Mouse (Mus musculus): ENCODE results near the gene Olfr1260. TPM values are rescaled to one million over a fixed set of nuclear protein-coding genes. Genes with fewer than 3 reads are reported as not detected.

Gene Olfr1260
- total and polyA plus RNA-seq, 2 experiments from 2014 or later, result not detected

- H3K9ac ChIP-seq (replicated peaks; ENCODE audit: low read length), result no peak within 1 kb of the TSS
- H3K4me2 ChIP-seq (ENCODE audit: low read depth, low read length), result no peak within 1 kb of the TSS
- DNase-seq (ENCODE audit: low spot score) (no peak), ATAC-seq (no peak)
- no peak within 1 kb of the TSS for H3K4me3 ChIP-seq (ENCODE audit: low read length)
- H3K4me1 ChIP-seq (ENCODE audit: insufficient read depth, low read length), result no peaks in the 10 kb centered on the region
- 79% methylated on average over 2 of the region's 2 CpGs for WGBS
- no peaks in the 10 kb centered on the region for H3K27me3 ChIP-seq (ENCODE audit: insufficient read depth, low read length)
- H3K27ac ChIP-seq, result no peak within 1 kb of the TSS
- H3K36me3 ChIP-seq (ENCODE audit: insufficient read depth, low read length), result no peaks in the 10 kb centered on the region
- TF ChIP-seq CTCF (IDR thresholded peaks at IDR 0.05; ENCODE audit: low read depth), result no peak
- H3K9me3 ChIP-seq (ENCODE audit: low read length), result no peaks in the 10 kb centered on the region
Measured at GRCm38 (mm10) chr2:90025477-90025876, 51.3 kb downstream of the Olfr1260 start, which contains the start of gene Olfr1264. TSS of gene Olfr1264 (minus strand) at chr2:90025577.

Other genes with a start within 250 kb of the Olfr1260 start
- not detected in 2 replicates for gene Olfr1252, start 249.3 kb upstream of the Olfr1260 start, total RNA-seq (2014; rRNA removed)
- gene Olfr1252, start 249.3 kb upstream of the Olfr1260 start, polyA plus RNA-seq (2015; fragmentation: Nextera tagmentation; extraction: Ambion mirVana), result not detected in 2 replicates
- gene Olfr1253, start 217.2 kb upstream of the Olfr1260 start, total RNA-seq (2014; rRNA removed), result not detected in 2 replicates
- not detected in 2 replicates for gene Olfr1253, start 217.2 kb upstream of the Olfr1260 start, polyA plus RNA-seq (2015; fragmentation: Nextera tagmentation; extraction: Ambion mirVana)
- not detected in 2 replicates for gene Olfr1254, start 180.7 kb upstream of the Olfr1260 start, total RNA-seq (2014; rRNA removed)
- gene Olfr1254, start 180.7 kb upstream of the Olfr1260 start, polyA plus RNA-seq (2015; fragmentation: Nextera tagmentation; extraction: Ambion mirVana), result not detected in 2 replicates
- gene Olfr1255, start 162.3 kb upstream of the Olfr1260 start, total RNA-seq (2014; rRNA removed), result not detected in 2 replicates
- not detected in 2 replicates for gene Olfr1255, start 162.3 kb upstream of the Olfr1260 start, polyA plus RNA-seq (2015; fragmentation: Nextera tagmentation; extraction: Ambion mirVana)
- gene Olfr1256, start 132.8 kb upstream of the Olfr1260 start, total RNA-seq (2014; rRNA removed), result 0.05 TPM in 1 of 2 replicates, not detected in the other
- gene Olfr1256, start 132.8 kb upstream of the Olfr1260 start, polyA plus RNA-seq (2015; fragmentation: Nextera tagmentation; extraction: Ambion mirVana), result not detected in 2 replicates
- 0.37 TPM in 1 of 2 replicates, not detected in the other for gene Olfr48, start 126.1 kb upstream of the Olfr1260 start, total RNA-seq (2014; rRNA removed)
- gene Olfr48, start 126.1 kb upstream of the Olfr1260 start, polyA plus RNA-seq (2015; fragmentation: Nextera tagmentation; extraction: Ambion mirVana), result 0.15 and 0.30 TPM in 2 replicates
- not detected in 2 replicates for gene Olfr1257, start 95.9 kb upstream of the Olfr1260 start, total RNA-seq (2014; rRNA removed)
- gene Olfr1257, start 95.9 kb upstream of the Olfr1260 start, polyA plus RNA-seq (2015; fragmentation: Nextera tagmentation; extraction: Ambion mirVana), result not detected in 2 replicates
- gene Olfr1258, start 47.0 kb upstream of the Olfr1260 start, total RNA-seq (2014; rRNA removed), result not detected in 2 replicates
- gene Olfr1258, start 47.0 kb upstream of the Olfr1260 start, polyA plus RNA-seq (2015; fragmentation: Nextera tagmentation; extraction: Ambion mirVana), result not detected in 2 replicates
- gene Olfr1259, start 25.7 kb upstream of the Olfr1260 start, total RNA-seq (2014; rRNA removed), result not detected in 2 replicates
- not detected in 2 replicates for gene Olfr1259, start 25.7 kb upstream of the Olfr1260 start, polyA plus RNA-seq (2015; fragmentation: Nextera tagmentation; extraction: Ambion mirVana)
- not detected in 2 replicates for gene Olfr1261, start 16.9 kb downstream of the Olfr1260 start, total RNA-seq (2014; rRNA removed)
- gene Olfr1261, start 16.9 kb downstream of the Olfr1260 start, polyA plus RNA-seq (2015; fragmentation: Nextera tagmentation; extraction: Ambion mirVana), result not detected in 2 replicates
- not detected in 2 replicates for gene Olfr1262, start 25.8 kb downstream of the Olfr1260 start, total RNA-seq (2014; rRNA removed)
- gene Olfr1262, start 25.8 kb downstream of the Olfr1260 start, polyA plus RNA-seq (2015; fragmentation: Nextera tagmentation; extraction: Ambion mirVana), result not detected in 2 replicates
- not detected in 2 replicates for gene Olfr1263, start 37.8 kb downstream of the Olfr1260 start, total RNA-seq (2014; rRNA removed)
- not detected in 2 replicates for gene Olfr1263, start 37.8 kb downstream of the Olfr1260 start, polyA plus RNA-seq (2015; fragmentation: Nextera tagmentation; extraction: Ambion mirVana)
- not detected in 2 replicates for gene Olfr1264, start 51.2 kb downstream of the Olfr1260 start, total RNA-seq (2014; rRNA removed)
- gene Olfr1264, start 51.2 kb downstream of the Olfr1260 start, polyA plus RNA-seq (2015; fragmentation: Nextera tagmentation; extraction: Ambion mirVana), result not detected in 2 replicates
- gene Olfr1265, start 61.0 kb downstream of the Olfr1260 start, total RNA-seq (2014; rRNA removed), result not detected in 2 replicates
- gene Olfr1265, start 61.0 kb downstream of the Olfr1260 start, polyA plus RNA-seq (2015; fragmentation: Nextera tagmentation; extraction: Ambion mirVana), result not detected in 2 replicates
- gene Olfr140, start 89.3 kb downstream of the Olfr1260 start, total RNA-seq (2014; rRNA removed), result not detected in 2 replicates
- gene Olfr140, start 89.3 kb downstream of the Olfr1260 start, polyA plus RNA-seq (2015; fragmentation: Nextera tagmentation; extraction: Ambion mirVana), result not detected in 2 replicates
- gene Olfr1269, start 147.1 kb downstream of the Olfr1260 start, total RNA-seq (2014; rRNA removed), result not detected in 2 replicates
- not detected in 2 replicates for gene Olfr1269, start 147.1 kb downstream of the Olfr1260 start, polyA plus RNA-seq (2015; fragmentation: Nextera tagmentation; extraction: Ambion mirVana)
- gene Olfr32, start 168.0 kb downstream of the Olfr1260 start, total RNA-seq (2014; rRNA removed), result not detected in 2 replicates
- not detected in 2 replicates for gene Olfr32, start 168.0 kb downstream of the Olfr1260 start, polyA plus RNA-seq (2015; fragmentation: Nextera tagmentation; extraction: Ambion mirVana)
- not detected in 2 replicates for gene Olfr1270, start 178.8 kb downstream of the Olfr1260 start, total RNA-seq (2014; rRNA removed)
- gene Olfr1270, start 178.8 kb downstream of the Olfr1260 start, polyA plus RNA-seq (2015; fragmentation: Nextera tagmentation; extraction: Ambion mirVana), result not detected in 2 replicates

Data from hindbrain, postnatal 0 days (tissue).